Mouse (Mus musculus) adrenal gland, adult 18-20 months (tissue): ENCODE measurements around the gene Itgb8. TPM values are rescaled to one million over a fixed set of nuclear protein-coding genes. Genes with fewer than 3 reads are reported as not detected.

Source experiments
- DNase-seq, 2 experiments: peaks; one replicate each; pipeline ENCODE4 v3.0.0; 2021 to 2022; ENCODE audit warnings: low spot score in 2 of 2
- total RNA-seq, 2 experiments: library from RNA; stranded (reverse); gene quantifications; 1 replicate in 1 of 2; 2 replicates in 1 of 2; pipeline ENCODE4 v1.2.3; 2021

Itgb8 gene
- total RNA-seq, 2 experiments from 2014 or later, result 2.5 to 3.3 TPM

GRCm38 (mm10) chr12:119150956-119151355 is 87.6 kb downstream of the Itgb8 start:
- no peak for DNase-seq

- no peak for DNase-seq
Measured at GRCm38 (mm10) chr12:119147753-119148152, 90.8 kb downstream of the Itgb8 start.

GRCm38 (mm10) chr12:119146031-119146430 is 92.6 kb downstream of the Itgb8 start:
- DNase-seq, result no peak

GRCm38 (mm10) chr12:119137946-119138345 is 100.7 kb downstream of the Itgb8 start:
- DNase-seq, result no peak

- DNase-seq, result no peak
Measured at GRCm38 (mm10) chr12:119113522-119114135, 125.0 kb downstream of the Itgb8 start.

GRCm38 (mm10) chr12:119110091-119110490 is 128.5 kb downstream of the Itgb8 start:
- no peak for DNase-seq

Other genes starting within 250 kb of the Itgb8 start
- not detected for gene Macc1, start 75.5 kb upstream of the Itgb8 start, total RNA-seq